Mouse (Mus musculus) lung, postnatal 0 days (tissue): Measurements from ENCODE around the gene Nr1h4. TPM values are rescaled to one million over a fixed set of nuclear protein-coding genes. Genes with fewer than 3 reads are reported as not detected.

Source experiments
- ATAC-seq: fragments of 200-750 bp; cut with Nextera tagmentation; 2 replicates; pipeline ENCODE4 v1.8.0; 2017; ENCODE audit warnings: moderate library complexity
- DNase-seq: peaks from one replicate; pipeline ENCODE4 v3.0.0-alpha.2; 2016; ENCODE audit warnings: low spot score
- H3K27ac ChIP-seq: fragments of 300-500 bp; sonication (generic); 2 replicates; pipeline ENCODE4 v1.5.1; 2014; ENCODE audit warnings: antibody characterized with exemption, mild to moderate bottlenecking, low read length, mixed read lengths
- H3K27me3 ChIP-seq: fragments of 300-500 bp; sonication (generic); replicated peaks from 2 replicates; pipeline ENCODE4 v1.6.1; 2014; ENCODE audit warnings: low read length, mixed read lengths; ENCODE audit not compliant: insufficient read depth
- H3K36me3 ChIP-seq: fragments of 300-500 bp; sonication (generic); 2 replicates; pipeline ENCODE4 v1.6.1; 2014; ENCODE audit warnings: low read length, mixed read lengths; ENCODE audit not compliant: insufficient read depth
- H3K4me1 ChIP-seq: fragments of 300-500 bp; sonication (generic); 2 replicates; pipeline ENCODE4 v1.6.1; 2014; ENCODE audit warnings: antibody characterized with exemption, low read depth, low read length, mixed read lengths; ENCODE audit not compliant: insufficient read depth
- H3K4me2 ChIP-seq: fragments of 300-500 bp; sonication (generic); replicated peaks from 2 replicates; pipeline ENCODE4 v1.6.1; 2014; ENCODE audit warnings: low read depth, mild to moderate bottlenecking, low read length, moderate library complexity, mixed read lengths
- H3K4me3 ChIP-seq: fragments of 300-500 bp; sonication (generic); 2 replicates; pipeline ENCODE4 v1.5.1; 2014; ENCODE audit warnings: low read depth, low read length
- H3K9ac ChIP-seq: fragments of 300-500 bp; sonication (generic); replicated peaks from 2 replicates; pipeline ENCODE4 v1.6.1; 2014; ENCODE audit warnings: low read depth, mild to moderate bottlenecking
- H3K9me3 ChIP-seq: fragments of 300-500 bp; sonication (generic); 2 replicates; pipeline ENCODE4 v1.6.1; 2016; ENCODE audit warnings: low read length, mixed read lengths
- CTCF ChIP-seq: IDR thresholded peaks from 2 replicates; pipeline ENCODE4 v1.5.1; 2016; ENCODE audit warnings: antibody characterized with exemption, mild to moderate bottlenecking
- EP300 ChIP-seq: IDR thresholded peaks from 2 replicates; pipeline ENCODE4 v1.6.1; 2016; ENCODE audit warnings: antibody characterized with exemption, mild to moderate bottlenecking, control low read depth
- WGBS: fragments of 180-500 bp; shearing (Covaris S2); extraction: QIAGEN DNeasy Blood & Tissue Kit; methylation state at CpG from one replicate; pipeline ENCODE4 v1.1.7; 2014; 5-methylcytosine and 5-hydroxymethylcytosine counted together
- polyA plus RNA-seq: library from polyadenylated mRNA; unstranded; fragments of >200 nt; fragmentation: Nextera tagmentation; extraction: Ambion mirVana; gene quantifications from 2 replicates; pipeline ENCODE4 v1.2.1, GENCODE M21; 2015

Nr1h4 gene
- polyA plus RNA-seq, 1 experiment from 2014 or later: 0.07 TPM

DNA sequence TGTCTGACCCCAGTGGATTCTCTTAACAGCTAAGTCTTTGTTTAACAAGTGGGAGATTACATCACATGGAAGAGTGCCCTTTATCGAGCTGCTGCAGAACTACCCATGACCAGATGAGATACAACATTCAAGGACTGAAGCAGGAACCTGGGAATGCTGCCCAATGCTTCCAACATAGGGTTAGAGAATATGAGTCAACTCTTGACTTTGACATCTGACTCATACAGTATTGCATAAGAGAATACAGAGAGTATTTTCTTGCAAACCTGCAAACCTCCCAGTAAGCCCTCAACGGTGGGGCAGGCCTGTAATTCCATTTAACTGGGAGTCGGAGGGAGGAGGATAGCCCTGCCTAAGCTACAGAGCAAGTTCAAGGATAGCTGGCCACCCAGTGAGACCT is 74.6 kb downstream of the Nr1h4 start:
- 47% methylated on average over 3 of the region's 3 CpGs for WGBS
- DNase-seq (peak; percentile 61), ATAC-seq (peak; percentile 63)
- TF ChIP-seq CTCF (no peak), EP300 (peak; percentile 27; the same call in 1 of the 2 replicates)
- no peaks in the 10 kb centered on the region for H3K9me3 ChIP-seq
- H3K4me1 ChIP-seq: no peaks in the 10 kb centered on the region
- H3K27me3 ChIP-seq: no peaks in the 10 kb centered on the region
- H3K36me3 ChIP-seq: no peaks in the 10 kb centered on the region
- no peak overlapping the region for H3K27ac ChIP-seq
- no peak overlapping the region for H3K4me3 ChIP-seq
- no peak overlapping the region for H3K4me2 ChIP-seq
- H3K9ac ChIP-seq: no peak overlapping the region

- Histone ChIP-seq H3K27ac (no peak overlapping the region), H3K4me1 (no peaks in the 10 kb centered on the region), H3K9me3 (no peaks in the 10 kb centered on the region), H3K27me3 (no peaks in the 10 kb centered on the region), H3K9ac (no peak overlapping the region), H3K4me2 (no peak overlapping the region), H3K36me3 (no peaks in the 10 kb centered on the region), H3K4me3 (no peak overlapping the region)
- no peak for DNase-seq
- TF ChIP-seq EP300: no peak
- TF ChIP-seq CTCF: no peak
- 62% methylated on average over 3 of the region's 3 CpGs for WGBS
- no peak for ATAC-seq
Observed at GRCm38 (mm10) chr10:89453794-89454193, 79.6 kb downstream of the Nr1h4 start.

DNA sequence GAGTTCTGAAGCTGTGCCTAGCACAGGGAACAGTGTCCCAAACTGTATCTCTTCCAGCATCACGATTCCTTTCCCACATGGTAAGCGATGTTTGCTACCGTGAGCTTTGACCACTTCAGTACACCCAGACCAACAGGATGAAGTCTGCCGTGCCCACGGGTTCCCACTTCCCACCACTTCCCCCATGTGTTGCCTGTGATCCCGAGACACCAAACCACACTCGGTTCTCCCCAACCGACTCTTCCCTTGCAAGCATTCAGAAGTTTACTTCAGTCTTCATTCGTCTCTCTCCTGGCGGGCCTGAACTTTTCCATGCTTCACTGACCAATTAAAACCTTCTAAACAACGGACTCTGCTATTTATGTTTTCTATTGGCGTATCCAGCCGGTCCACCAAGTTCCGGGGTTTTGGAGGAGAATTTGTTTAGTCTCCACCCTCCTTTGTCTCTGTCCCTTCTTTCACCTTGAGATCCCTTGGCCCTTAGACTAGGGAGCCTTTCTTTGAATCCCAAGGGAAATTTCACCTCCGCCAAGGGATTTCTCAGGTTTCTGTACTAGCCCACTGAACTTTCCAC is 80.2 kb downstream of the Nr1h4 start:
- WGBS: 73% methylated on average over 15 of the region's 15 CpGs
- no peaks in the 10 kb centered on the region for H3K27me3 ChIP-seq
- no peaks in the 10 kb centered on the region for H3K9me3 ChIP-seq
- TF ChIP-seq CTCF: no peak
- no peak for TF ChIP-seq EP300
- H3K9ac ChIP-seq: no peak overlapping the region
- H3K27ac ChIP-seq: no peak overlapping the region
- DNase-seq (no peak), ATAC-seq (no peak)
- no peaks in the 10 kb centered on the region for H3K36me3 ChIP-seq
- H3K4me2 ChIP-seq: no peak overlapping the region
- no peaks in the 10 kb centered on the region for H3K4me1 ChIP-seq
- H3K4me3 ChIP-seq: no peak overlapping the region

DNA sequence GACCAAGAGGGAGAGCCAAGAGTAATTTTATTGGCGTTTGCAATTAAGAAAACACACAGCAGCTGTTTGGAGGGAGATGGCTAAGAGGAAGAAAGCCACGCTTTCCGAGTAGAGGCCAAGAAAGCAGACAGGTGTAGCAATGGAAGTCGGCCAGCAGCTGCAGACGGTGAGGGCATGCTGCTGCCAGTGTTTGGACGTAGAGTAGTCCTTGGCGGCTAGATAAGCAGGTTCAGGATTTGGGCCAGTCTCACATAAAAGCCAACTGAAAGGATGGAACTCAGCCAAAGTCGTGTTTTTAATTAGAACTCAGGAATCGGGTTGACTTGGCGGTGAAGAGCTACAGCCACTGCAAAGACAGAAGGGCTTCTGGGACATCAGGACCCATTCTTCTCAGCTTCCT is 83.0 kb downstream of the Nr1h4 start:
- Histone ChIP-seq H3K4me1 (no peaks in the 10 kb centered on the region), H3K4me2 (no peak overlapping the region), H3K4me3 (no peak overlapping the region), H3K36me3 (no peaks in the 10 kb centered on the region), H3K9me3 (no peaks in the 10 kb centered on the region), H3K27ac (no peak overlapping the region), H3K27me3 (no peaks in the 10 kb centered on the region), H3K9ac (no peak overlapping the region)
- 29% methylated on average over 10 of the region's 10 CpGs for WGBS
- ATAC-seq: no peak
- TF ChIP-seq EP300 (no peak), CTCF (no peak)
- DNase-seq: no peak

DNA sequence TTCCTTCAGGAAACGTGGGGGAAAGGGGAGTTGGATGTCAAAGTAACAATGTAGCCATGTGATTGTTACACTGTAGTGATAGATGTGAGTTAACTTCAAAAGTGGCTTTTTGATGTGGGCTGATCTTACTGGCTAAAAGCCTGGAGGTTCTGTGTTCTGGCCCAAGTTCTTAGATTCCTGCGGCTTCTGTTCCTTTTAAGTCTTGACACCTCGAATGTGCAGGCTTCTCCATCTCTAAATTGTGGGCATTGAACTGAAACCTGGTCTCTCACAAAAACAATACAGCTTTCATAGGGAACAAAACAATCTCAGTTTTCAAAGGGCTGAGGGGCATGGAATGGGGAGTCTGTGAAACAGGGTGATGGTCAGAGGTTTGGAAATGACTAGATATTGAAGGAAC is 89.0 kb downstream of the Nr1h4 start:
- Histone ChIP-seq H3K36me3 (no peaks in the 10 kb centered on the region), H3K27ac (no peak overlapping the region), H3K4me1 (no peaks in the 10 kb centered on the region), H3K9ac (0 out of 2 replicates have a peak overlapping the region, but pooled peaks have one; percentile 16), H3K27me3 (no peaks in the 10 kb centered on the region), H3K9me3 (no peaks in the 10 kb centered on the region), H3K4me2 (peak overlapping the region; percentile 100), H3K4me3 (peak overlapping the region; percentile 64)
- TF ChIP-seq EP300 (no peak), CTCF (no peak)
- DNase-seq (no peak), ATAC-seq (no peak)
- 40% methylated on average over 3 of the region's 3 CpGs for WGBS

- no peaks in the 10 kb centered on the region for H3K4me1 ChIP-seq
- no peaks in the 10 kb centered on the region for H3K9me3 ChIP-seq
- H3K4me3 ChIP-seq: peak within 1 kb of the TSS; percentile 64
- ATAC-seq: peak; percentile 95
- peak within 1 kb of the TSS; percentile 100 for H3K4me2 ChIP-seq
- 0 out of 2 replicates have a peak within 1 kb of the TSS, but pooled peaks have one; percentile 16 for H3K9ac ChIP-seq
- DNase-seq: peak; percentile 92
- H3K27ac ChIP-seq: no peak within 1 kb of the TSS
- TF ChIP-seq EP300 (no peak), CTCF (no peak)
- no peaks in the 10 kb centered on the region for H3K36me3 ChIP-seq
- H3K27me3 ChIP-seq: no peaks in the 10 kb centered on the region
- WGBS: under 1% methylated on average over 39 of the region's 39 CpGs
Observed at GRCm38 (mm10) chr10:89443623-89444151, 89.7 kb downstream of the Nr1h4 start, which contains the start of gene Gas2l3. Gene Gas2l3 (minus strand): TSS chr10:89443967.
